Mouse (Mus musculus) hindbrain, embryonic 15.5 days (tissue): ENCODE measurements around the gene Timm13. TPM values are rescaled to one million over a fixed set of nuclear protein-coding genes. Genes with fewer than 3 reads are reported as not detected.

Source experiments
- ATAC-seq: fragments of 200-750 bp; cut with Nextera tagmentation; 2 replicates; pipeline ENCODE4 v1.8.0; 2017; ENCODE audit warnings: low read depth, moderate number of reproducible peaks, moderate TSS enrichment; ENCODE audit not compliant: low FRiP score
- H3K27ac ChIP-seq: fragments of 300-500 bp; sonication (generic); replicated peaks from 2 replicates; pipeline ENCODE4 v1.5.1; 2015; ENCODE audit warnings: mild to moderate bottlenecking, inconsistent platforms
- H3K27me3 ChIP-seq: fragments of 300-500 bp; sonication (generic); 2 replicates; pipeline ENCODE4 v1.6.1; 2015; ENCODE audit warnings: control low read depth, inconsistent platforms
- H3K36me3 ChIP-seq: fragments of 300-500 bp; sonication (generic); 2 replicates; pipeline ENCODE4 v1.6.1; 2015; ENCODE audit warnings: control low read depth, inconsistent platforms
- H3K4me1 ChIP-seq: fragments of 300-500 bp; sonication (generic); replicated peaks from 2 replicates; pipeline ENCODE4 v1.6.1; 2015; ENCODE audit warnings: control low read depth, inconsistent platforms
- H3K4me2 ChIP-seq: fragments of 300-500 bp; sonication (generic); 2 replicates; pipeline ENCODE4 v1.6.1; 2015; ENCODE audit warnings: moderate library complexity, mild to moderate bottlenecking, inconsistent platforms
- H3K4me3 ChIP-seq: fragments of 300-500 bp; sonication (generic); 2 replicates; pipeline ENCODE4 v1.5.1; 2015; ENCODE audit warnings: mild to moderate bottlenecking, inconsistent platforms
- H3K9ac ChIP-seq: fragments of 300-500 bp; sonication (generic); 2 replicates; pipeline ENCODE4 v1.6.1; 2015; ENCODE audit warnings: inconsistent platforms
- H3K9me3 ChIP-seq: fragments of 300-500 bp; sonication (generic); 2 replicates; pipeline ENCODE4 v1.6.1; 2016; ENCODE audit warnings: control low read depth, inconsistent platforms
- WGBS: fragments of 180-500 bp; shearing (Covaris S2); methylation state at CpG from one replicate; pipeline ENCODE4 v1.1.7; 2015; 5-methylcytosine and 5-hydroxymethylcytosine counted together
- polyA plus RNA-seq: library from polyadenylated mRNA; unstranded; fragments of >200 nt; fragmentation: Nextera tagmentation; extraction: Ambion mirVana; gene quantifications from 2 replicates; pipeline ENCODE4 v1.2.1, GENCODE M21; 2015

Timm13 gene
- polyA plus RNA-seq, 1 experiment from 2014 or later = 329 TPM

DNA sequence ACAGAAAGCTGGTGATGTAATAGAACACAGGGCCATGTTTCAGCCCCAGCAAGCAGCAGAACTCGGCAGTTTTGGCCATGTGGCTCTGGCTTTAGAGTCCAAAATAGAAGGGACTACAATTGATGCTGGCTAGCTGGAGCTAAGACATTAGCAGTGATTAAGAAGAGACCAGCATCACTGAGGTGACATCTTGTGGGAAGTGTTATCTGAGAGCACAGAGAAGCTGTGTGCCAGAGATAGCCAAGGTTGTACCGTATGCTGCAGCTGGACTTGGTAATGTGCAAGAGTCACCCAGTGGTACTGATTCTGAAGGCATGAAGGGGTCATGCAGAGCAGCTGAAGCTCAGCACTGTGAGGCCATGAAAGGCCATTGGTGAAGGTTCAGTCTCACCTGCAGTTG is 14.5 kb upstream of the Timm13 start:
- no peak for ATAC-seq
- Histone ChIP-seq H3K9ac (no peak overlapping the region), H3K9me3 (no peaks in the 10 kb centered on the region), H3K4me2 (no peak overlapping the region), H3K4me3 (no peak overlapping the region), H3K27ac (no peak overlapping the region), H3K4me1 (peaks cover 29% of the 10 kb centered on the region), H3K36me3 (peaks cover 13% of the 10 kb centered on the region; the same call in 1 of the 2 replicates), H3K27me3 (no peaks in the 10 kb centered on the region)
- 84% methylated on average over 2 of the region's 2 CpGs for WGBS

- Histone ChIP-seq H3K9me3 (no peaks in the 10 kb centered on the region), H3K36me3 (peaks cover 20% of the 10 kb centered on the region), H3K4me1 (peaks cover 29% of the 10 kb centered on the region), H3K27me3 (no peaks in the 10 kb centered on the region), H3K4me2 (no peak overlapping the region), H3K4me3 (no peak overlapping the region), H3K27ac (no peak overlapping the region), H3K9ac (no peak overlapping the region)
- ATAC-seq = no peak
- 90% methylated on average over 5 of the region's 5 CpGs for WGBS
Observed at GRCm38 (mm10) chr10:80914253-80914656, 13.5 kb upstream of the Timm13 start.

DNA sequence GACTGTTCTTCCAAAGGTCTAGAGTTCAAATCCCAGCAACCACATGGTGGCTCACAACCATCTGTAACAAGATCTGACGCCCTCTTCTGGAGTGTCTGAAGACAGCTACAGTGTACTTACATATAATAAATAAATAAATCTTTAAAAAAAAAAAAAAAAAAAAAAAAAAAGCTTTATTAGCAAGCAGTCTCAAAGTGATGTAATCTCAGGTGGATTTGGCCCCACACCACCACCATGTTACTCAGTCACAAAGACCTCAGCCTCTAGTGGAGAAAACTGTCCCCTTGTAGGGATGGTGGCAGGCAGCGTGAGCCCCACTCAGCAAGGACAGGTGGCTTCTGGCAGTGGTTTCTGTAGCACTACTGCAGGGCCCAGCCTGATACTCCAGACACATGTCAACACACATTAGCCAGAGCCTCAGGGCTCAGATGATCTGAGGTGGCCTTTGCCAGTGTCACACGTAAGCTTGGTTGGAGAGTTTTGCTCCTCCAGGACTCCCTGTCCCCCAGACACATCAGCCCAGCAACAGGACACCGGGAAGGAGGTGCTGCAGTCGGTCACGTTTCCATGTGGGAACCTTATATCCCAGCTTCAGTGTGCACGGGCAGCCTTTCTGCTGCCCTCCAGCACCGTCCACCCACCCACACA is 12.7 kb upstream of the Timm13 start:
- H3K9me3 ChIP-seq = no peaks in the 10 kb centered on the region
- no peak overlapping the region for H3K4me3 ChIP-seq
- no peak overlapping the region for H3K9ac ChIP-seq
- H3K27ac ChIP-seq = no peak overlapping the region
- 96% methylated on average over 7 of the region's 8 CpGs for WGBS
- no peaks in the 10 kb centered on the region for H3K27me3 ChIP-seq
- no peak overlapping the region for H3K4me2 ChIP-seq
- H3K36me3 ChIP-seq = peaks cover 26% of the 10 kb centered on the region
- peaks cover 25% of the 10 kb centered on the region for H3K4me1 ChIP-seq
- no peak for ATAC-seq

GRCm38 (mm10) chr10:80911891-80912290 is 11.1 kb upstream of the Timm13 start:
- Histone ChIP-seq H3K4me3 (no peak overlapping the region), H3K36me3 (peaks cover 35% of the 10 kb centered on the region), H3K9me3 (no peaks in the 10 kb centered on the region), H3K4me2 (no peak overlapping the region), H3K27ac (no peak overlapping the region), H3K4me1 (peaks cover 17% of the 10 kb centered on the region), H3K27me3 (no peaks in the 10 kb centered on the region), H3K9ac (no peak overlapping the region)
- no peak for ATAC-seq

DNA sequence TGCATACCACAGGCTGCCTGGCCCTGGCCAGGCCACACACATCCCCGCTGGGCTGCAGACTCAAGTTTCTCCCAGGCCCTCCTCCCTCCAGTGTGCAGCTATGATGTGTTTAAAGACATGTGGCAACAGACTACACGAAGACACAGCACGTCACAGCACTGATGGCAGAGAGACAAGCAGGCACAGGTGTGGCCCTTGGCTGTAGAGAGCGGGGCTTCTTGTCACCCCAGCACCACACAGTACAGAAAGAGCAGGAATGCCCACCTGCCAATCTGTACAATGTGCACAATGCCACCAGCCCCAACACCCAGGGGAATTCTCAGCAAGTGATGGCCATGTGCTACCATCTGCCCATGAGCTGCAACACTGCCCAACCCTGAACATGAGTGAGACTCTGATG is 10.6 kb upstream of the Timm13 start:
- H3K27me3 ChIP-seq = no peaks in the 10 kb centered on the region
- ATAC-seq = no peak
- peaks cover 12% of the 10 kb centered on the region for H3K4me1 ChIP-seq
- H3K27ac ChIP-seq = no peak overlapping the region
- no peak overlapping the region for H3K4me2 ChIP-seq
- H3K9me3 ChIP-seq = no peaks in the 10 kb centered on the region
- H3K36me3 ChIP-seq = peaks cover 37% of the 10 kb centered on the region
- 83% methylated on average over 4 of the region's 4 CpGs for WGBS
- no peak overlapping the region for H3K9ac ChIP-seq
- no peak overlapping the region for H3K4me3 ChIP-seq

- ATAC-seq = no peak
- H3K4me2 ChIP-seq = no peak overlapping the region
- H3K36me3 ChIP-seq = peaks cover 54% of the 10 kb centered on the region
- no peaks in the 10 kb centered on the region for H3K27me3 ChIP-seq
- 92% methylated on average over 22 of the region's 22 CpGs for WGBS
- no peak overlapping the region for H3K9ac ChIP-seq
- peaks cover 4% of the 10 kb centered on the region; the same call in 1 of the 2 replicates for H3K4me1 ChIP-seq
- H3K9me3 ChIP-seq = no peaks in the 10 kb centered on the region
- H3K4me3 ChIP-seq = no peak overlapping the region
- no peak overlapping the region for H3K27ac ChIP-seq
Observed at GRCm38 (mm10) chr10:80909375-80910162, 8.8 kb upstream of the Timm13 start.

GRCm38 (mm10) chr10:80904709-80905108 is 3.9 kb upstream of the Timm13 start:
- H3K4me3 ChIP-seq = no peak overlapping the region
- H3K36me3 ChIP-seq = peaks cover 63% of the 10 kb centered on the region
- no peak overlapping the region for H3K9ac ChIP-seq
- 94% methylated on average over 11 of the region's 11 CpGs for WGBS
- no peaks in the 10 kb centered on the region for H3K27me3 ChIP-seq
- H3K4me1 ChIP-seq = peaks cover 3% of the 10 kb centered on the region
- H3K27ac ChIP-seq = no peak overlapping the region
- no peak overlapping the region for H3K4me2 ChIP-seq
- no peaks in the 10 kb centered on the region for H3K9me3 ChIP-seq
- no peak for ATAC-seq

- Histone ChIP-seq H3K4me3 (no peak overlapping the region), H3K27ac (no peak overlapping the region), H3K27me3 (no peaks in the 10 kb centered on the region), H3K4me2 (no peak overlapping the region), H3K4me1 (peaks cover 8% of the 10 kb centered on the region), H3K9me3 (no peaks in the 10 kb centered on the region), H3K36me3 (peaks cover 58% of the 10 kb centered on the region), H3K9ac (no peak overlapping the region)
- WGBS = 87% methylated on average over 28 of the region's 28 CpGs
- ATAC-seq = no peak
Observed at GRCm38 (mm10) chr10:80904004-80904693, 3.4 kb upstream of the Timm13 start.

GRCm38 (mm10) chr10:80903282-80903681 is 2.5 kb upstream of the Timm13 start:
- H3K27me3 ChIP-seq = no peaks in the 10 kb centered on the region
- no peak overlapping the region for H3K27ac ChIP-seq
- H3K4me2 ChIP-seq = no peak overlapping the region
- no peak overlapping the region for H3K9ac ChIP-seq
- WGBS = 95% methylated on average over 10 of the region's 10 CpGs
- no peaks in the 10 kb centered on the region for H3K9me3 ChIP-seq
- no peak for ATAC-seq
- peaks cover 14% of the 10 kb centered on the region for H3K4me1 ChIP-seq
- no peak overlapping the region for H3K4me3 ChIP-seq
- H3K36me3 ChIP-seq = peaks cover 52% of the 10 kb centered on the region

DNA sequence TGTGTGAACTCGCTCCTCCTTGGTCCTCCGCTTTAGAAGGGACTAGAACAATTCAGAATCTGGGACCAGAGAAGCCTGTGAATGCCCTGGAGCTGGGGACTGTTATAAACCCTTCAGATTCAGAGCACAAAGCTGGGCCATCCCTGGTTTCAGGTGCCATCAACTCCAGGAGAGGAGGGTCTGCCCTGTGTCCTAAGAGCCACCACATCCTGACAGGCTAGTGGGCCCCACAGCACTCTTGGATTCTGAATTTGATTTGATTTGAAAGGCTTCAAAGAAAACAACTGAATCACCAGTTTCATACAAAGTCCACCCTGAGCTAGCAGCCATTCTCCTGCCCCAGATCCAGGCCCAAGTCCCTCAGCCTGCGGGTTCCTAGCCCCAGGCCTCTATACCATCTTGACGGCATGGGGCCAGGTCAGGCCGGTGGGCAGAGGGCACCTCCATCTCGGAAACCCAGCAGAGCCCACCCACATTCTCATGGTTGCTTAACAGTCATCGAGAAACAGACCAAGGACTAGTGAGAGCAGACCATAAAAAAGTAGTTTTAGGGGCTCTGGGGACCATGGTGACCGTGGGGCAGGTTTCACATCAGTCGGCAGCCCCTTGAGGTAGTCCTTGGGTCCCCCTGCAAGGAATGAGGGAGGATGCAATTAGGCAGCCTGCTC is 1.6 kb upstream of the Timm13 start:
- peaks cover 19% of the 10 kb centered on the region for H3K4me1 ChIP-seq
- H3K9me3 ChIP-seq = no peaks in the 10 kb centered on the region
- peaks cover 47% of the 10 kb centered on the region for H3K36me3 ChIP-seq
- H3K4me3 ChIP-seq = no peak overlapping the region
- no peak overlapping the region for H3K27ac ChIP-seq
- WGBS = 95% methylated on average over 9 of the region's 9 CpGs
- H3K27me3 ChIP-seq = no peaks in the 10 kb centered on the region
- no peak overlapping the region for H3K9ac ChIP-seq
- no peak overlapping the region for H3K4me2 ChIP-seq
- no peak for ATAC-seq

DNA sequence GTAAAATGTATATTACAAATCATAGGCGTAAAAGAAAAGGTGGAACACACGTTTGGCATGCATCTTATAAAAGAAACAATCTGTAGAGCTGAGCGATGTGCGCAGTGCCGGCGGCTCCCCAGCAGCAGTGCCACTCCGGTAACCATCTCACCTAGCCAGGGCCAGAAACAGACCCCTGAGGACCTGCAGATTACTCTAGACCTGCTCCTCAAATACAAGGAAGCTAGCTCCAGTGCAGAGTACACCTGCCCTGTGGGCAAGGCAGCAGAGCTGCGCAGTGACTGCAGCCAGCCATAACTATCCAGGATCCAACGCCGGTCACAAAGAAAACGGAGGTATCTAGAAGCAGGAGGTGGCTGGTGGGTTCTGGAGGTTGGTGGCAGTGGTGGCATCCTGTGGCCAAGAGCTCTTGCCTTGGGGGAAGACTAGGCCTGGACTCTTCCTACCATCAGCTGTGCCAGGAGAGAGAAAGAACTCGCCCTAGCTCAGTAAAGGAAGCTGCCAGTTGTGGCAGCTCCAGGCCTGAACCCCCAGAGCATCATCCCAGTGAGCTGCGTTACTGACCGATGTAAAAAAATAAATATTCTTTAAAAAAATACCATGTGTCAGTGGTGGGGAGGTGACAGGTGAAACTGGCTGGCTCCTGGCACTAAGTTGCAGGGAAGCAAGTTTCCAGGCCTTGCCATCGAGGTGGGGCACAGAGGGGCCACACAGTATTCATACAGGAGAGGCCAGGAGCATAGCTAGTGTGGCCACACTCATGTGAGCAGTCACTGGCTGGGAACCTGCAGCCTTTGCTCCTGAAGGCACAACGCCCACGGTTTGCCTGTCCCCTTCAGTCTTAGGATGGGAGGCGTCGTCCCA is 872 bp upstream of the Timm13 start:
- H3K4me1 ChIP-seq = peaks cover 19% of the 10 kb centered on the region
- peak overlapping the region; percentile 89 for H3K4me2 ChIP-seq
- no peaks in the 10 kb centered on the region for H3K9me3 ChIP-seq
- H3K27me3 ChIP-seq = no peaks in the 10 kb centered on the region
- H3K4me3 ChIP-seq = peak overlapping the region; percentile 83
- ATAC-seq = no peak
- H3K9ac ChIP-seq = no peak overlapping the region
- H3K27ac ChIP-seq = peak overlapping the region; percentile 71
- 89% methylated on average over 19 of the region's 19 CpGs for WGBS
- peaks cover 44% of the 10 kb centered on the region for H3K36me3 ChIP-seq
